Mouse (Mus musculus) ES-Bruce4 (cell line): Measurements from ENCODE around the gene Bcl2a1c. TPM values are rescaled to one million over a fixed set of nuclear protein-coding genes. Genes with fewer than 3 reads are reported as not detected.
"Not testable (repeated sequence)": the region's sequence is repeated elsewhere in the genome, so short reads cannot be mapped to it uniquely, and the experiment has no call there.

Experiments
- H3K27ac ChIP-seq: 2 replicates; pipeline ENCODE4 v1.5.1; 2012; ENCODE audit warnings: low read length, inconsistent platforms; ENCODE audit not compliant: insufficient read depth
- H3K27me3 ChIP-seq: 2 replicates; pipeline ENCODE4 v1.6.1; 2012; ENCODE audit warnings: mild to moderate bottlenecking, low read length, inconsistent platforms; ENCODE audit not compliant: control insufficient read depth, poor library complexity, insufficient read depth, severe bottlenecking
- H3K36me3 ChIP-seq: 2 replicates; pipeline ENCODE4 v1.6.1; 2012; ENCODE audit warnings: inconsistent platforms, mild to moderate bottlenecking, low read length, moderate library complexity; ENCODE audit not compliant: control insufficient read depth, poor library complexity, insufficient read depth, severe bottlenecking
- H3K4me1 ChIP-seq: one replicate; pipeline ENCODE4 v1.8.1; 2011; ENCODE audit warnings: low read length; ENCODE audit not compliant: control insufficient read depth, insufficient read depth
- H3K4me3 ChIP-seq: 2 replicates; pipeline ENCODE4 v1.5.1; 2011; ENCODE audit warnings: low read depth, mild to moderate bottlenecking, low read length
- H3K9ac ChIP-seq: 2 replicates; pipeline ENCODE4 v1.6.1; 2012; ENCODE audit warnings: low read depth, mild to moderate bottlenecking, inconsistent platforms; ENCODE audit not compliant: poor library complexity, severe bottlenecking
- H3K9me3 ChIP-seq: replicated peaks from 2 replicates; pipeline ENCODE4 v1.6.1; 2012; ENCODE audit warnings: mild to moderate bottlenecking, low read length, inconsistent platforms; ENCODE audit not compliant: control insufficient read depth, poor library complexity, insufficient read depth, severe bottlenecking
- CTCF ChIP-seq: IDR thresholded peaks from one replicate; pipeline ENCODE4 v1.8.1; 2011; ENCODE audit warnings: low read depth, low read length
- EP300 ChIP-seq: IDR thresholded peaks from 2 replicates; pipeline ENCODE4 v1.6.1; 2011; ENCODE audit warnings: low read depth, low read length; ENCODE audit not compliant: insufficient read depth
- POLR2A ChIP-seq: IDR thresholded peaks from one replicate; pipeline ENCODE4 v1.8.1; 2011; ENCODE audit warnings: low read length; ENCODE audit not compliant: insufficient read depth
- polyA plus RNA-seq: library from polyadenylated mRNA; stranded (reverse); fragments of >200 nt; gene quantifications from 2 replicates; pipeline ENCODE4 v1.2.4, GENCODE M21; 2011; ENCODE audit warnings: low read depth; ENCODE audit not compliant: missing spikeins, insufficient read depth, insufficient read length

Gene Bcl2a1c
- polyA plus RNA-seq, result not detected in 2 replicates

DNA sequence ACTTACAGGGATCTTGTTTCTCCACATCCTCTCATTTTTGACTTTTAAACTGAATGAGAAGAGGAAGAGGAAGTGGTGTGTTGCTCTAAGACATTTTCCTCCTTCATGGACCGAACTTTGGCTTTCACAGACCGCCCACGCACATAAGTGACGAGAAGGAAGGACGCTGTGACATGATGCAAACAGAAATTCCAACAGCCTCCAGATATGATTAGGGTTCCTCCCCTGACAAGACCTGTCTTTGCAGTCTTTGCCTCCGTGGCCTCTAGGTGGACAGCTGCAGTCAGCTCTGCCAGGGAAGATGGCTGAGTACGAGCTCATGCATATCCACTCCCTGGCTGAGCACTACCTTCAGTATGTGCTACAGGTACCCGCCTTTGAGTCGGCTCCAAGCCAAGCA is at the start of gene Bcl2a1c:
TSS of gene Bcl2a1c (plus strand) at position 281 of the 400 bp plus-strand sequence.
- H3K27me3 ChIP-seq, H3K9me3 ChIP-seq, H3K36me3 ChIP-seq, H3K4me3 ChIP-seq, H3K9ac ChIP-seq, H3K27ac ChIP-seq, H3K4me1 ChIP-seq: not testable (repeated sequence)

DNA sequence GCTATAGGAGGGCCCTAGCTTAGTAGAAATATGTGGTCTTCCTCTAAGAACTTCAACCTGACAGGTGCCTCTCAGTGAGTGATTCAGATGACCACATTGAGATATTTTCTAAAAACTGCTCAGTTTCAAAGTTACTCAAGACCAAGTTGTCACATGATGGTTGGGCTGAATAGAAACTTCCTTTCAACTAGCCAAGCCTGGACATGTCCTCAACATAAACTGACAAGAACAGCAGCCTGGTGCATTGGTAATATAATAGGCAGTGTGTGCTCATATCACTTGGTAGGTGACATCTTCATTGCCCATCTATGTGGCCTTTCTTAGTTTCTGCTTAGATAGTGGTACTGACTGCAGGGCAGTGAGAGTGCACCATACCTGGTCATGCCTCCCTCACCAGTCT is 24.0 kb upstream of the Bcl2a1c start:
- H3K9me3 ChIP-seq, H3K27me3 ChIP-seq, H3K9ac ChIP-seq: not testable (repeated sequence)

DNA sequence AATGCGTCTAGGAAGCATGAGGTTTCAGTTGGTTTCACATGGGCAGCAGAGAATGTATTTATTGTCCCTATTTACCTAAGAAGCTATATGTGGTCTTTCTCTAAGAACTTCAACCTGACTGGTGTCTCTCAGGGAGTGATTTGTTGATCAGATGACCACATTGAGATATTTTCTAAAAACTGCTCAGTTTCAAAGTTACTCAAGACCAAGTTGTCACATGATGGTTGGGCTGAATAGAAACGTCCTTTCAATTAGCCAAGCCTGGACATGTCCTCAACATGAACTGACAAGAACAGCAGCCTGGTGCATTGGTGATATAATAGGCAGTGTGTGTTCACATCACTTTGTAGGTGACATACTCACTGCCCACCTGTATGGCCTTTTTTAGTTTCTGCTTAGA is 18.2 kb upstream of the Bcl2a1c start:
- not testable (repeated sequence) for H3K27ac ChIP-seq, H3K36me3 ChIP-seq, H3K4me3 ChIP-seq, H3K9me3 ChIP-seq, H3K9ac ChIP-seq, H3K27me3 ChIP-seq, H3K4me1 ChIP-seq

More for the DNA sequence above, 24.0 kb upstream of the Bcl2a1c start:
- H3K4me3 ChIP-seq, H3K36me3 ChIP-seq, H3K4me1 ChIP-seq, H3K27ac ChIP-seq: not testable (repeated sequence)

DNA sequence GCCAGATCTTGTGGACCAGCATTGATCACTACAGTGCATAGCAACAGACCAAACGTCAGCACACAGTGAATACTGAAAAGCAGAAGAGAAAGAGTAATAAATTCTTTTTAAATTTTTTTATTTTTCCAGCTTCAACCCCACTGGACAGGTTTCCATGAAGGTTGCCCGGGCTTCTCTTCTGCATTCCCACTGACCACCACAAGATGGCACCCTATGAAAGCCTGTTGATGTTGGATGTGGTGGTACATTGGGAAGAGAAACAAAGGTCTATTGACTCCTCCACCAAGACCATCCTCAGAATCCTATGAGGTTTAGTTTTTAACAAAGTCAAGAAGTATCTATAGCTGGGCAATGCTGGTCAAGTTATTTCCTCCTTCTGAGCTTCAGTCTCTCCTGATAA is 11.9 kb upstream of the Bcl2a1c start:
- TF ChIP-seq POLR2A (no peak), CTCF (peak; percentile 35)
- no peaks in the 10 kb centered on the region; the same call in 1 of the 2 replicates for H3K9me3 ChIP-seq
- H3K27me3 ChIP-seq, result no peaks in the 10 kb centered on the region
- H3K4me3 ChIP-seq, result no peak overlapping the region
- no peaks in the 10 kb centered on the region for H3K4me1 ChIP-seq
- no peaks in the 10 kb centered on the region for H3K36me3 ChIP-seq
- no peak overlapping the region for H3K9ac ChIP-seq
- no peak overlapping the region for H3K27ac ChIP-seq

DNA sequence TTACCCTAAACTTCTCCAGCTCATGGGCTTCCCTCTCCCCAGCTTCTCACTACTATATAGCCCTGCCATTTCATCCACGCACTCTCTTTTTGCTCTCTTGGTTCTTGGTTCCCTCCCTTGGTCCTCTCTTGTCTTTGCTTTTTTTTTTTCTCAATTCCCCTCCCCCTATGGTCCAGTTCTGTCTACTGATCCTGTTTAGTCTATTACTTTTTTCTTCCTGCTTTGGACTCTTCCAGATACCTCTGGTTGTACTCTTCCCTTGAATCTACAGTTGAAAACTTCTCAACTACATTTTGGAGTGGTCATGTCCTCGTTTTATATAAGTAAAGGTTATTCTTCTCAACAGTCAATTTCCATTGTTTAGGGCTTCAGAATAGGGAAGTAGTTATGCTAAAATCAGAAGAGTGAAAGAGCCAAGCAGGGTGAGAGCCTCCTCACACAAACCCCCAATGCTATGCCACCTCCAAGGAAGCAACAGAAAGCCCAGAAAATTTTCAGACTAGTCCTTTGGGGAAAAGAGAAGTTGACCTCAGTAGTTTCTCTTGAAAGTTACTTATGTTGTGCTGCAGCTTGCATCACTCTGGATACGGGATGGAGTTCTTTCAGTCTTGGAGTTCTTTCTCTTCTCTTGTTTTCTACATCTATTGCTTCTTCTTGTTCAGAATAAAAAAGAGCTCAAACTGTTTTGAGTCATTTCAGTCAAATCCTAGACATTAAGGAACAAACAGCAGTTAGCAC is 3.8 kb upstream of the Bcl2a1c start:
- Histone ChIP-seq H3K36me3 (no peaks in the 10 kb centered on the region), H3K9ac (no peak overlapping the region), H3K27me3 (no peaks in the 10 kb centered on the region), H3K9me3 (no peaks in the 10 kb centered on the region), H3K4me3 (no peak overlapping the region), H3K27ac (no peak overlapping the region), H3K4me1 (no peaks in the 10 kb centered on the region)
- TF ChIP-seq CTCF (no peak), EP300 (no peak), POLR2A (no peak)

DNA sequence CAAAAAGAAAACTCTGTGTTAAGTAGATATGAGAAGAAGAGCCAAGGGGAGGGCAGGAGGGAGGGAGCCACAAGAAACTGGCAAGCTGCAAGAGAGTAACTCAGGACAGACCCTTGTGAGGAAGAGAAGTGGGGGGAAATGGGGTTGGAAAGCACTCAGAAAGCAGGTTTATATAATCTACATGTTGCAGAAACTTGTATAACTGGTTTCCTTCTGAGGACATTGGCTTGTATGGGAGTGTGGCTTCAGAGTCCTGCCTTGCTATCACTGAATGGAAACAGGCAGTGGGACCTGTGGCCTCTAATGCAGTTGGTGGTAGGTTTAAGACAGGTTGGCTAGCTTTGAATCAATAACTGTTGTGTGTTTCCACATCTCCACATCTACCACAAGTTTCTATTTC is 1.6 kb upstream of the Bcl2a1c start:
- H3K9me3 ChIP-seq, H3K4me3 ChIP-seq, H3K36me3 ChIP-seq: not testable (repeated sequence)

More for the DNA sequence above, 1.6 kb upstream of the Bcl2a1c start:
- not testable (repeated sequence) for H3K27me3 ChIP-seq, H3K4me1 ChIP-seq, H3K9ac ChIP-seq, H3K27ac ChIP-seq
